Mouse (Mus musculus) left cerebral cortex, postnatal 25 days (tissue): Measurements from ENCODE around the gene Mrvi1. TPM values are rescaled to one million over a fixed set of nuclear protein-coding genes. Genes with fewer than 3 reads are reported as not detected.
"Not testable (repeated sequence)": the region's sequence is repeated elsewhere in the genome, so short reads cannot be mapped to it uniquely, and the experiment has no call there.

Source experiments
- DNase-seq, 2 experiments: peaks; one replicate each; pipeline ENCODE4 v3.0.0; 2022; ENCODE audit warnings: low spot score in 2 of 2, mixed read lengths in 1 of 2
- intact Hi-C: fragments of 180-260 bp; cut with DNase I; formaldehyde crosslinking; loops from one replicate; pipeline ENCODE4 v1.15.1; 2025
- total RNA-seq, 2 experiments: library from RNA; stranded (reverse); gene quantifications; 2 replicates each; pipeline ENCODE4 v1.2.3; 2021

Gene Mrvi1
- total RNA-seq, 2 experiments from 2014 or later = 2.3 to 3.1 TPM

DNA sequence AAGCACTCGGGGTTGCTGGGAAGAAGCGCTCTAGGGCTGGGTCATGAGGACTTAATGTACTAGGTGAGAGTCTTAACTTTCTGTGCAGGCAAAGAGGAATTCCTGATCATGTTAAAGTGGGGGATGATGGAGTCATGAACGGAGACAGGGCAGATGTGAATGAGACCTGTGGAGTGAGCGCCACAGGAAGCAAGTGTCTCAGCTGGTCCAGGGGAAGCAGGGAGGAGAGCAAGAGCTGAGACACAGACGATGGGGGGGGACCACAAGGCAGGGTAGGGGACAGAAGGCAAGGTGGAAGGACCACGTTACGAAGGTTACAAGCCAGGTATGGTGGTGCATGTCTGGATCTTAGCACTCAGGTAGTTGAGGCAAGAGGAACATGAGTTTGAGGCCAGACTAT is 85.8 kb downstream of the Mrvi1 start:
- DNase-seq = no peak
- intact Hi-C loops = no loop called here

DNA sequence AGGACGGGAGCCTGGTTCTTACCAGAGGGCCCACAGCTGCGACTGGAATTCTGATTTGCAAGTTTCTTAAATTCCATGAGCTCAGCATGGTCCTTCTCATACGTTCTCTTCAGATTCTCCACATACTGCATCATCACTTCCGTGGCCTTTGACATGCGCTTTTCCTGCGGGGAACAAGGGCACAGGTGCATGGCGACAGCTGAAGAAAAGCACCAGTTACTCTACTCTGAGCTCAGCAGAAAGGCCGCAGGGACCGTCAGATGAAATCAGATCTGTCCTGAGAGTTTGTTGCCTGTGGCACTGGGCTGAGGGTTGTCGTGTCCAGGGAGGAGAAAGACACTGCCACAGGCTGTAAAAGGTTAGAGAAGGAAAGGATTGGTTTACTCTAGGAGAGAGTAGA is 86.5 kb downstream of the Mrvi1 start:
- DNase-seq, intact Hi-C loops: not testable (repeated sequence)

DNA sequence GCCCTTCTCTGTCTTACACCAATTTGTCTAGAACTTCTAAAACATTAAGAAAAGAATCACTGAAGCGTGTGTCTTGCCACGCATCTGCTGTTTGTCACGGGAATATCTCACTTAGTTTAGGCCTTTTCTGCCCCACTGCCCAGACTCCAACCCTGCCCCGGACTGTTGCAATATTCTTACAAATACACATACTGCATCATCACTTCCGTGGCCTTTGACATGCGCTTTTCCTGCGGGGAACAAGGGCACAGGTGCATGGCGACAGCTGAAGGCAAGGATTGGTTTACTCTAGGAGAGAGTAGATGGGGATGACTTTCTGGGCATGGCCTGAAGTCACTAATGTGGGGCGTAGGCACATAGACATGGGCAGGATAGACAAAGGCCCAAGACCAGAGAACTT is 87.6 kb downstream of the Mrvi1 start:
- intact Hi-C loops = no loop called here
- no peak for DNase-seq

DNA sequence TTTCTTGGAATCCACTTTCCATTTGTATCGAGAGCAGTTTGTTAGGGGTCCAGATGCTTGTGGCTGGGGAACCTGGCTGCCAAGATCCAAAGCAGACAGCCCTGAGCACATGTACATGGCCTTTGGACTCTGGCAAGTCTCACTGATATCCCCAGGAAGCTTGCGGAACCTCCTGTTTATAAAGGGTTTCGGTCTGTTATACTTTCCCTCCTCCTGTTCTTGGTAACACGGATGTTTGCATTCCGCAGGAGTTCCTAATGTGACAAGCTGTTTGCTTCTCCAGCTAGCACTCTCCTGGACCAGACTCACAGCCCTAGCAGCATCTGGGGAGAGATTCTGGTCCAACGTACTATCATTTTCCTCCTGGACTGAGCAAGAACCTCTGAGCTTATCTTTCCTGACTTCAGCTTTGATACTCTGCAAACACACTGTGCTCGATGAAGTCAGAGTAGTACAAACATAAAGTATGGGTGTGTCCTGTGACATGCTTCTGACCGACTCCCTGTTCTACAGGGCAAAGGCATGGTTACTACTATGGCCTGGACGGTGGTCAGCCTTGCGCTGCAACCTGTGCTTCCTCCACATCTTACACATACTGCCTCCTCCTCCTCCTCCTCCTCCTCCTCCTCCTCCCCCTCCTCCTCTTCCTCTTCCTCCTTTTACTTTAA is 88.2 kb downstream of the Mrvi1 start:
- intact Hi-C loops = no loop called here
- DNase-seq = no peak

DNA sequence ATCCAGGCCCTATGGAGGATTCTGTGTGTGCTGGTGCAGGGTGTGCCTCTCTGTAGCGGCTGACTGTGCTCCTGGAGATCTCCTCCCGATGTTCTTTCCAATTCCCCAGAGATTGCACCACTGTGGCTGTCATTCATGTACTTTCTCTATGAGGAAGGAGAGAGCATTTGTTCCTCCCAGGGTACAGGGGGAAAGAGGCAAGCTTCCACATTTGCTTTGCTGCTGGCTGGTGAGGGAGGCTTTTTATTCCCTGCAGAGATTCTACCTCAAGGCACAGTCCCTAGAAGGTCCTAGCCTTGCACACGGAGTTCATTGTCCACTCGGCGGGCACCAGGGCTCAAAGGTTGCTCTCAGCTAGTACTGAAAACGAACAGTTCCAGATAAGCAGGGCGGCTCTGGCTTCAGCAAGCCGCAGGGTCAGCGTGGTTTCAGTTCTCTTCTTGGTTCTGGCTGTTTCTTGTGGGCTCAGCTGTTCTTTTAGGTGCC is 90.7 kb downstream of the Mrvi1 start:
- intact Hi-C loops = no loop called here
- DNase-seq = peak; percentile 17 to 20

DNA sequence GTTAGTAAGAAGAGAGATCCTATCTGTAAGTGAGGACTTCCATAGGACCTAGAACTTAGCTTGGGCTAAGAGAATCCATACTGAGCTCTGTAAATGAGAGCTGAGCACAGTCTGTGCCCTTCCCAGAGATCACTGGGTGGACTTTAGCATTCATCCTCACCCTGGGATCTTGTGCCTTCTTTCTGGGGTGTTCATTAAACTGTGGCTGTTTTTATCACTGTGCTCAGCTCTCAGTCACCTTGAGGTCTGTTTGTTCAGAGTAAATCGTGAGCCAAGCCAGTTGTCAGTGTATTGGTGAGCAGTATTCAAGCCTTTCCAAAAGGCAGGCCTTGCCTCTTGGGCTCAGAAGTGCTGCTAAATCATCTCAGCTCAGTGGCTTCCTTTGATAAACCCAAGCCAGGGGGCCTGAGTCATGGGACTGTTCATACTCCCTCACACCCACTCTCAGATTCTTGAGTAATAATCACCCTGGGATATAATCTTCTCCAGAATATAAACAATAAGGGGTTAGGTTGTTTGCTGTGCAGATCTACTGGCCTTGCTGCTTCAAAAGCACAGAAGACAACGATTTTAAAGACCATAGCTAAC is 100.4 kb downstream of the Mrvi1 start:
- no peak for DNase-seq
- intact Hi-C loops = no loop called here

DNA sequence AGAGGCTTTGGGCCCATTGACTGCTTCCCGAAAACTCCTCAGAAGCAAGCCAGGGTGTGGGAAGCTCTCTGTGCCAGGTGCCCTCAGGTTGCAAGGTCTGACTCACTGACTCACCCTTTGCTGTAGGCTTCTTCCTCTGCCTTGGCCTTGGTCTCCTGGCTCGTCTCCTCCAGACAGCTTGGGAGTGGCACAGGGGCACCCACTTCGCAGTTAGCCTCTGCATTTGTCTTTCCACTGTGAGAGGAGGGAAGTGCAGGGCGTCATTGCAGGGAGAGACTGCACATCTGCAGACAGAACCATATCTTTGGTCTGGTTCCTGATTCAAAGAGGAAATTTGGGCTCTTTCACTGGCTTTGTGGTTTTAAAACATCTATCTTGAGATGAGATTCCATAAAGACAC is 104.2 kb downstream of the Mrvi1 start:
- intact Hi-C loops = no loop called here
- DNase-seq = no peak

DNA sequence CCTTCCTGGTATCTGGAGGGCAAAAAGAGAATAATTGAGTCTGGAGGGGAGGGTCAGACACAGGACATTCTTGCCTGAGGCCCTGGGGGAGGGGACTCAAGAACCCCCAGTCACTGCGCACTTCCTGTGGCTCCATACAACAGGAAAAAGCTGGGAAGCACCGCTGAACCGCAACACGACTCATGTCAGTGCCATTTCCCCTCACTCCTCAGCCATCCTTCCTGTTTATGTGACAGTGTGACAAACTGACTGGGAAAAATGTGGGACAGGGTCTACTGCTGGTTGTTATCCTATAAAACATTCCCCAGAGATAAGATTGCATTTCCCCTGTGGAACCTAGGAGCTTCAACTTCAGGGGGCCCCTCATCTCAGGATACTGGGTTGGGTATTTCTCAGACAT is 105.3 kb downstream of the Mrvi1 start:
- intact Hi-C loops = no loop called here

DNA sequence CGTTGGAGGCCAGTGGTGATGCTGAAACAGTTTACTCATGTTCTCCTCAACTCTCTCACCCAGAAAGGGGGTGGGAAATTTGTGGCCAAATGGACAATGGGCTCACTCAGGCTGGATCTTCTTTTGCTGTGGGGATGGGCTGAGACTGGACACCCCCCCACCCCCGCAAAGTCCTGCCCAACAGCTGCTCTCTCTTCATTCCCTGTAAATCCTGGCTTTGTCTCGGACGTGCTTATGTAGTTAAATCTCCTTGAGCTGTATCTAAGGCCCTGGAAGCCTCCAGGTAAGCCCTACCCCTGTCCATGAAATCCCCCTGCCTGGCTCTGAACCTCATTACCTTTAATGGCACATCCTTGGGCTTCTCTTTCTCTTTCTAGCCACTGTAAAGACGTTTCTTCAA is 113.5 kb downstream of the Mrvi1 start:
- intact Hi-C loops = no loop called here
- no peak for DNase-seq

More for the DNA sequence above, 105.3 kb downstream of the Mrvi1 start:
- no peak for DNase-seq

DNA sequence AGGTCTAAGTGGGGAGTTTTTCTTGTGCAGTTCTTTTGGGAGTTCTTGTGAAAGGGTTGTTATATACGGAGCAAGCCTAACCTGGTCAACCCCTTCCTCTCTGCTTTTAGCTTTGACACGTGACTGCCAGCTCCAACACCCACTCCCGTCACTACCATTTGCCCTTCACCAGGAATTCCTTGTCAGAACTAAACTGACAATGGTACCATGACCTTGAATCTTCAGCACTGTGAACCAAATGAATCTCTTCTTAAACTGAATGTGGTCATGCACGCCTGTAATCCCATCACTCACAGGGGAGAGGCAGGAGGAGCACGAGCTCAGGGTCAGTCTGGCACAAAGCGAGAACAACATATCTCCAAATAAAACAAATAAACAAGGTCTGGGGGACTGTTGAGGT is 115.1 kb downstream of the Mrvi1 start:
- no peak for DNase-seq
- intact Hi-C loops = no loop called here

DNA sequence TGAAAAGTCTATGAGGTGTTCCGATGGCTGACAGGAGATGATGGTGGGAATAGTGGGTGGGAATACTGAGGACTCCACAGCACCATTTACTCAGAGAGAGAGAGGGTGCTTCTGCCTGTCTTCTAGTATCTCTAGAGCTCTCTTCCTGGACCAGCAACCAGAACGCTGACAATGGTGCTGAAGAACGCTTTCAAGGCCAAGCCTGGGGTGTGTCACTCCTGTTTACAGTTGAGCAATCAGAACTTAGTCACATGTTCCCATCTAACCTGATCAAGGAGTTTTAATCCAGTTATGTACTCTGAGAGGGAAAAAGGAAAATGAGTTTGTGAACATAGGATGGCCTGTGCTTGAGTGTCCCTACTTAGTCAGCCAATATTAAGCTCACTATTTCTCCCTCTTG is 116.2 kb downstream of the Mrvi1 start:
- DNase-seq = no peak
- intact Hi-C loops = no loop called here

DNA sequence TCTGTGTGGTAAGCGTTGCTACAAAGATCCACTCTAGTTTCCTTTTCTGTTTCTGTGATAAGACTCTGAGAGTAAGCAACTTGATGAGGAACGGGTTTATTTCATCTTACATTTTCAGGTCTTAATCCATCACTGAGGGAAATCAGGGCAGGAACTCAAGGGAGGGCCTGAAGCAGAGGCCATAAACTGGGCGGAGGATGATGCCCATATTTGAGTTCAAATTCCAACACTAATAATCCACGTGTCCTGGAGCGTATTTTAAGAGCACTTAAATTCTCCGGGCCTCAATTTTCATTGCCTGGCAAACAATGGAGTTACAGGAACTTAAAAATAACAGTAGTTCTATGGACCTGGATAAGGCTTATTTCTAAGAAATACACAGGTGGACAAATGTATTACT is 116.7 kb downstream of the Mrvi1 start:
- no peak for DNase-seq
- intact Hi-C loops = no loop called here

DNA sequence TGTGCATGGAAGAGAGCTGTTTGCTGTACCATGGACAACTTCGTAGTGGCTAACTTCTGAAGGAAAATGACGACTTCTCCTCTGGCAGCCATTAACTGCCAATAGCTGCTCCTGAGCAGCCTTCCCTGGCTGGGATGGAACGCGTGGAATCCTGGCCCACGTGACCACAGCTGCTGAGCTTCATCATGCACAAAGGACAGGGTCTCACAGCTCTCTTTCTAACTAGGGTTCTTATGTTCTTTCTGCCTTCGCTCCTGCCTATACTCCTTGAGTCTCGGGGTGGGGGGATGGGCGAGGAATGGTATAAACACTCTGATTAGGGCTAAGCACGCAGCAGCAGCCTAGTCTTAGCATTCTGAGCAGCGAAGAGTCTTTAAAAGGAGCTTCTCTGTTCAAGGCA is 117.2 kb downstream of the Mrvi1 start:
- DNase-seq = no peak
- intact Hi-C loops = no loop called here

DNA sequence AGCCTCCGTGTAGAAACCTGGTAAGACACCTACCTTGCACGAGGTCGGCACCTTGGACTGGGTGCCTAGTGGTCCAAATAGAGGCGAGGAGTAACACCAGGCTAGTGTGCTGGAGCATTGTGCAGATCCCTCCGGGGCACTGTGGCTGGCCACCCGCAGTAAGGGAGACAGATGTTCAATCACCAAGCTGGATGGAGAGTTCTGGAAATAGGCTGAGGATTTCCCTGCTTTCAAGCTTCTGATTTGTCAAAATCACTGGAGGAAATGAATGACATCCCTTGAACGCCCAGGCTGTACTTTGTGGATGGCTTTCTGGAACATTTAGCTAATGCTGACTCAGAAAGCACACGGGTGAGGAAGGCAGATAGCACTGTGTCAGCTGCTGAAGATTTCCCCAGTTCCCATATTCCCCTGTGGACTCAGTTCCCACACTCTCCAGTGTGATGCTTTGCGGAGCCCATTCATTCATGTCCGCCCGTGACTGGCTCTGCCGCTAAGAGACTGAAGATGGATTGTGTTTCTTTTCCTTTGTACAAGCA is 119.4 kb downstream of the Mrvi1 start, which contains the start of gene Lyve1:
Gene Lyve1, minus strand, starts transcription at position 489 of the 539 bp plus-strand sequence.
- intact Hi-C loops = no loop called here
- DNase-seq = no peak

DNA sequence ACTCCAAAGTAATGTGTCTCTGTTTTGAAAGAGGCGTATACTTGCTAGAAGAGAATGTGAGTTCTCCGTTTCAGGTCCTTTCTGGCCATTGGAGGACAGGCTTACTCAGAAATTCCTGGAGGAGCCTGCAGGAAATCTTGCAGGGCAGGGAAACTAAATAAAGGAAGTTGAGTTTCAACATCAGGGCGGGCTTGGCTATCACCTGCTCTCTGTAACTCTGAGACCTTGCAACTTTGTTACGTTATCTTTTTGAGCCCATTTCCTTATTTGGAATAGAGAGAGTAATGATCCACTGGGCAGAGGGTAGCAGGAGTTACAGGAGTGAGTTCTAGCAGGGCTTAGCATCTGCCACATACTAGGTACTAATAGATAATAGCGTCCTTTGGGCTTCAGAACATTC is 122.1 kb downstream of the Mrvi1 start:
- intact Hi-C loops = no loop called here
- no peak for DNase-seq

DNA sequence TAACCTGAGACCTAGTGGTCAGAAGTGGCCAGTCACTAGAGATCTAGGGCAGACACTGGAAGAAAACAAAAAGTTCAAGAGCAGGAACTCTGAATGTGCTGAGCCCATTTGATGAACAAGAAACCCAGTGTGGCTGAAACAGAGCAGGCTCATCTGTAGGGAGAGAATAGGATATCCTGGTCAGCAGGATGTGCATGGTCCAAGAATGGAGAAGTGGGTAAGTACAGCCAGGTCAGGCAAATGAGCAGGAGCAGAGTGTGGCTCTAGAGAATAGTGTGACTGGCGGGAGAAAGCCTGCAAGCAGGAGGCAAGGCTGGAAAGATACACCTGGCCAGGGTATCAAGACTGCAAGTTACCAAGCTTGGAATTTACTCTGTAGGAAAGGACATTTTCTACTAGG is 126.7 kb downstream of the Mrvi1 start:
- no peak for DNase-seq
- intact Hi-C loops = no loop called here

DNA sequence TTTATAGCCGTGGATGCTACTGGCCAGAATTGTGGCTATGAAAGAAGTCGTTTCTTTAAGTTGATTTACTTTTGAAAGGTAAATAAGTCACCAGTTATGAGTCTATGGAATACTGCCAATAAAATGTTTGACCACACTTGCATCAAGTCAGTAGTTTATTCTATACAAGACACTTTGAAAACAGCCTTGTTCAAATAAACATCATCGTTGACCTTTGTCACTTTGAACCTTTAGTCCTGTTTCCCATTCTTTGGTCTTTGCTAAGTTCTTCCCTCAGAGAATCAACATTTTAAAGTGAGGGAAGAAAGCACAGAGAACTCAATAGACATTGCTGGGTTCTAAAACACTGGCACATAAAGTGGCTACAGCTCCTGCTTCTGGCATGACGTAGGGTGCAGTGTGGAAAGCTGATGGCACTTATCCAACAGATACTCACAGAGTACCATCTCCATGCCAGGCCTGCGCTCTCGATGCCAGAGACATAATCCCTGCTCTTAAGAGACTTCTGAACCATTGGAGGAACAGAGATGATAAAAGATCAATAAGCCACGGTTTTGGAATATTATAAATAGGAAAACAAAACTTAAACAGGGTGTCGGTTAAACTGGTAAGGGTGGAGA is 127.2 kb downstream of the Mrvi1 start:
- intact Hi-C loops = no loop called here
- DNase-seq = peak in 1 of 2 experiments; percentile 26

DNA sequence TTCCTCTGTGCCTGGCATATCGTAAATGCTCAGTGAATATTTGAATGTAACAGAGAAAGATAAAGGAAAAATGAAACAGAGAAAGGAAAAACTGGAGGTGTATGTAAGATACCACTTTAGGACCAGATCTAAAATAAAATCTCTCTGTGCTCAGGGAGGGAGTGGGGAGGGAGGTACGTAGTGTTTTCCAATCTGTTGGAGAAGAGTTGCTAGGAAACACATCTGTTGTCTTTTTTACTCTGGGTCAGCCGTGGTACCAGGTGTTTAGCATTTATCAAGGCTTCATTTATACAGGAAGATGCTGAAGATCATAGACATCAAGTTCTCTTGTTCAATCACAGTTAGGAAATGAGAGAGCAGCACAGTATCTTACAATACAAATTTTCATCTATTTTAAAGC is 127.7 kb downstream of the Mrvi1 start:
- peak; percentile 21 to 74 for DNase-seq

DNA sequence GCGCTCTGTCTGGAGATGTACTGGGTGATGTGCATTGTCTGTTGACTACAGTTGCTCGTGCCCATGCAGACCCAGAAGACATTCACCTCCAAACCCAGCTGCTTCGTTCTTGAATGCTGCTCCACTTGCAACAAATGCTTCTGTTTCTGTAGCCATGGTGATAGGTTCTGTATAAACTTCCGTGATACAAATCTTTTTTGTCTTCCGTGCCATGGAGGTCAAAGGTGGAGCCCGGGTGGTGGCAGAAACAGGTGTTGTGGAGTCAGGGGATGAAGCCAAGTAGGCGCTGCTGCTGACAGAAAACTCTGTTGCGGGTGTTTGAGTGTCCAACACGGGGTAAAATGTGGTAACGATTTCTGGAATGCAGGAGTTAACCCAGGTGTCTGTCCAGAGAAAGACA is 128.7 kb downstream of the Mrvi1 start:
- DNase-seq = no peak
- intact Hi-C loops = no loop called here

More for the DNA sequence above, 127.7 kb downstream of the Mrvi1 start:
- intact Hi-C loops = no loop called here

DNA sequence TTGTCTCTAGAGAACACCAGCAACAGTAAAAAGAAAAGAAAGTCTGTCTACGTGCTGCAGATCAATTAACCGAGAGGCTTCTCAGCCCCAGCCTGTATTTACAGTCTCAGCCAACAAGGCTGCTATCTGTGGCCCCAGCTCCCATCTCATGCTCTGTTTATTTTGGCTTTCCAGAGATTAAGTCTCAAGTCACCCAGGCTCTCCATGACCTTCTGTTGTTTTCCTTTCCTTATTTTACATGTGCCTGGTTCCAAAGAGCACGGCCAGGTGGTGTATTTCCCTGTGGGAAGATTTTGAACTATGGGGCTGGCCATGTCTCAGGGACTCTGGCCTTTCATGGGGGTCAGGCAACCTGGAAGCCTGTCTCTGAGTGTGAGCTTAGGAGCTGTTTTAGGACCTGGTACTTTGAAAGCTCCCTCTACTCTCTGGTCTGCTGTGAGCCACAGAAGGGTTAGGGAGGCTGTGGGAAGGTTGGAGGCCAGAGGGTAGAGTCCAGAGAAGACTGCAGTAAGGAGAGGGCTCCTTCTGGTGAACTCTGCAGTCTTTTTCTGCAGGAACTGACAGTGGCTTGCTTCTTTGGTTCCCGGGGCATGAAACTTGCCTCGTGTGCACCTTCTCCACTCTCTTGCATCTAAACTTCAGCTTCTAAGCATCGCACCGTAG is 130.6 kb downstream of the Mrvi1 start:
- intact Hi-C loops = no loop called here
- no peak for DNase-seq
